Mouse (Mus musculus): ENCODE data around the gene Taf4. TPM values are rescaled to one million over a fixed set of nuclear protein-coding genes. Genes with fewer than 3 reads are reported as not detected.
A peak's percentile ranks its signal among the peaks of the same experiment; 100 is the strongest.

Taf4 gene
- polyA plus RNA-seq, 1 experiment from 2014 or later, result 5.2 TPM

GRCm38 (mm10) chr2:179937091-179937490 lies 39.4 kb downstream of the Taf4 start:
- H3K27ac ChIP-seq (ENCODE audit: low read depth), result no peak overlapping the region
- H3K4me1 ChIP-seq (replicated peaks; ENCODE audit: control insufficient read depth, insufficient read depth, low read length), result no peaks in the 10 kb centered on the region
- H3K9ac ChIP-seq (ENCODE audit: low read length), result no peak overlapping the region
- no peak for ATAC-seq (replicated peaks; ENCODE audit: low FRiP score, low TSS enrichment, low read depth)
- no peak overlapping the region for H3K4me3 ChIP-seq (ENCODE audit: low read depth, low read length)
- no peak for DNase-seq (ENCODE audit: low spot score)
- no peak overlapping the region for H3K4me2 ChIP-seq (ENCODE audit: low read length)
- 0 out of 2 replicates have a peak, but pooled peaks cover 9% of the 10 kb centered on the region for H3K36me3 ChIP-seq (ENCODE audit: control insufficient read depth, insufficient read depth, low read length)
- H3K27me3 ChIP-seq (replicated peaks; ENCODE audit: control insufficient read depth, insufficient read depth, low read length), result no peaks in the 10 kb centered on the region
- 62% methylated on average over 4 of the region's 4 CpGs for WGBS
- no peaks in the 10 kb centered on the region for H3K9me3 ChIP-seq (ENCODE audit: control insufficient read depth, low read length)

- Histone ChIP-seq H3K4me3 (ENCODE audit: low read depth, low read length) (no peak overlapping the region), H3K4me1 (replicated peaks; ENCODE audit: control insufficient read depth, insufficient read depth, low read length) (no peaks in the 10 kb centered on the region), H3K36me3 (ENCODE audit: control insufficient read depth, insufficient read depth, low read length) (peaks cover 20% of the 10 kb centered on the region), H3K9me3 (ENCODE audit: control insufficient read depth, low read length) (no peaks in the 10 kb centered on the region), H3K9ac (ENCODE audit: low read length) (no peak overlapping the region), H3K27me3 (replicated peaks; ENCODE audit: control insufficient read depth, insufficient read depth, low read length) (no peaks in the 10 kb centered on the region), H3K4me2 (ENCODE audit: low read length) (no peak overlapping the region), H3K27ac (ENCODE audit: low read depth) (no peak overlapping the region)
- no peak for DNase-seq (ENCODE audit: low spot score)
- no peak for ATAC-seq (replicated peaks; ENCODE audit: low FRiP score, low TSS enrichment, low read depth)
- WGBS, result 79% methylated on average over 3 of the region's 3 CpGs
Measured at GRCm38 (mm10) chr2:179934165-179934564, 42.3 kb downstream of the Taf4 start.

GRCm38 (mm10) chr2:179931741-179932140 lies 44.7 kb downstream of the Taf4 start:
- no peaks in the 10 kb centered on the region for H3K4me1 ChIP-seq (replicated peaks; ENCODE audit: control insufficient read depth, insufficient read depth, low read length)
- peaks cover 27% of the 10 kb centered on the region for H3K36me3 ChIP-seq (ENCODE audit: control insufficient read depth, insufficient read depth, low read length)
- no peaks in the 10 kb centered on the region for H3K9me3 ChIP-seq (ENCODE audit: control insufficient read depth, low read length)
- no peak overlapping the region for H3K9ac ChIP-seq (ENCODE audit: low read length)
- H3K27me3 ChIP-seq (replicated peaks; ENCODE audit: control insufficient read depth, insufficient read depth, low read length), result no peaks in the 10 kb centered on the region
- no peak overlapping the region for H3K27ac ChIP-seq (ENCODE audit: low read depth)
- ATAC-seq (replicated peaks; ENCODE audit: low FRiP score, low TSS enrichment, low read depth) (no peak), DNase-seq (ENCODE audit: low spot score) (no peak)
- 85% methylated on average over 16 of the region's 16 CpGs for WGBS
- H3K4me3 ChIP-seq (ENCODE audit: low read depth, low read length), result no peak overlapping the region
- no peak overlapping the region for H3K4me2 ChIP-seq (ENCODE audit: low read length)

- H3K9ac ChIP-seq (ENCODE audit: low read length), result no peak overlapping the region
- H3K27ac ChIP-seq (ENCODE audit: low read depth), result no peak overlapping the region
- no peak for ATAC-seq (replicated peaks; ENCODE audit: low FRiP score, low TSS enrichment, low read depth)
- no peak overlapping the region for H3K4me2 ChIP-seq (ENCODE audit: low read length)
- H3K27me3 ChIP-seq (replicated peaks; ENCODE audit: control insufficient read depth, insufficient read depth, low read length), result no peaks in the 10 kb centered on the region
- DNase-seq (ENCODE audit: low spot score), result no peak
- 82% methylated on average over 13 of the region's 13 CpGs for WGBS
- H3K4me1 ChIP-seq (replicated peaks; ENCODE audit: control insufficient read depth, insufficient read depth, low read length), result no peaks in the 10 kb centered on the region
- H3K36me3 ChIP-seq (ENCODE audit: control insufficient read depth, insufficient read depth, low read length), result peaks cover 45% of the 10 kb centered on the region
- H3K9me3 ChIP-seq (ENCODE audit: control insufficient read depth, low read length), result no peaks in the 10 kb centered on the region
- H3K4me3 ChIP-seq (ENCODE audit: low read depth, low read length), result no peak overlapping the region
Measured at GRCm38 (mm10) chr2:179929166-179929565, 47.3 kb downstream of the Taf4 start.

GRCm38 (mm10) chr2:179924038-179924437 lies 52.4 kb downstream of the Taf4 start:
- ATAC-seq (replicated peaks; ENCODE audit: low FRiP score, low TSS enrichment, low read depth) (no peak), DNase-seq (ENCODE audit: low spot score) (no peak)
- Histone ChIP-seq H3K27ac (ENCODE audit: low read depth) (no peak overlapping the region), H3K36me3 (ENCODE audit: control insufficient read depth, insufficient read depth, low read length) (peaks cover 71% of the 10 kb centered on the region), H3K4me3 (ENCODE audit: low read depth, low read length) (no peak overlapping the region), H3K9ac (ENCODE audit: low read length) (no peak overlapping the region), H3K27me3 (replicated peaks; ENCODE audit: control insufficient read depth, insufficient read depth, low read length) (no peaks in the 10 kb centered on the region), H3K4me2 (ENCODE audit: low read length) (no peak overlapping the region), H3K9me3 (ENCODE audit: control insufficient read depth, low read length) (0 out of 2 replicates have a peak, but pooled peaks cover 5% of the 10 kb centered on the region), H3K4me1 (replicated peaks; ENCODE audit: control insufficient read depth, insufficient read depth, low read length) (no peaks in the 10 kb centered on the region)
- 94% methylated on average over 6 of the region's 6 CpGs for WGBS

GRCm38 (mm10) chr2:179921021-179921653 lies 55.3 kb downstream of the Taf4 start:
- Histone ChIP-seq H3K4me1 (replicated peaks; ENCODE audit: control insufficient read depth, insufficient read depth, low read length) (no peaks in the 10 kb centered on the region), H3K9me3 (ENCODE audit: control insufficient read depth, low read length) (0 out of 2 replicates have a peak, but pooled peaks cover 5% of the 10 kb centered on the region), H3K4me2 (ENCODE audit: low read length) (no peak overlapping the region), H3K27me3 (replicated peaks; ENCODE audit: control insufficient read depth, insufficient read depth, low read length) (no peaks in the 10 kb centered on the region), H3K27ac (ENCODE audit: low read depth) (no peak overlapping the region), H3K4me3 (ENCODE audit: low read depth, low read length) (no peak overlapping the region), H3K36me3 (ENCODE audit: control insufficient read depth, insufficient read depth, low read length) (peaks cover 70% of the 10 kb centered on the region), H3K9ac (ENCODE audit: low read length) (no peak overlapping the region)
- ATAC-seq (replicated peaks; ENCODE audit: low FRiP score, low TSS enrichment, low read depth), result no peak
- 93% methylated on average over 8 of the region's 8 CpGs for WGBS
- DNase-seq (ENCODE audit: low spot score), result no peak

- Histone ChIP-seq H3K36me3 (ENCODE audit: control insufficient read depth, insufficient read depth, low read length) (peaks cover 71% of the 10 kb centered on the region), H3K27ac (ENCODE audit: low read depth) (no peak overlapping the region), H3K27me3 (replicated peaks; ENCODE audit: control insufficient read depth, insufficient read depth, low read length) (no peaks in the 10 kb centered on the region), H3K4me3 (ENCODE audit: low read depth, low read length) (no peak overlapping the region), H3K4me2 (ENCODE audit: low read length) (no peak overlapping the region), H3K4me1 (replicated peaks; ENCODE audit: control insufficient read depth, insufficient read depth, low read length) (no peaks in the 10 kb centered on the region), H3K9me3 (ENCODE audit: control insufficient read depth, low read length) (0 out of 2 replicates have a peak, but pooled peaks cover 5% of the 10 kb centered on the region), H3K9ac (ENCODE audit: low read length) (no peak overlapping the region)
- ATAC-seq (replicated peaks; ENCODE audit: low FRiP score, low TSS enrichment, low read depth) (no peak), DNase-seq (ENCODE audit: low spot score) (no peak)
- WGBS, result 75% methylated on average over 4 of the region's 4 CpGs
Measured at GRCm38 (mm10) chr2:179920042-179920441, 56.4 kb downstream of the Taf4 start.

GRCm38 (mm10) chr2:179916877-179917673 lies 59.4 kb downstream of the Taf4 start:
- H3K27me3 ChIP-seq (replicated peaks; ENCODE audit: control insufficient read depth, insufficient read depth, low read length), result no peaks in the 10 kb centered on the region
- H3K9me3 ChIP-seq (ENCODE audit: control insufficient read depth, low read length), result 0 out of 2 replicates have a peak, but pooled peaks cover 5% of the 10 kb centered on the region
- no peak overlapping the region for H3K4me2 ChIP-seq (ENCODE audit: low read length)
- H3K4me1 ChIP-seq (replicated peaks; ENCODE audit: control insufficient read depth, insufficient read depth, low read length), result no peaks in the 10 kb centered on the region
- H3K4me3 ChIP-seq (ENCODE audit: low read depth, low read length), result no peak overlapping the region
- peak; percentile 34; the same call in 1 of the 2 replicates for ATAC-seq (replicated peaks; ENCODE audit: low FRiP score, low TSS enrichment, low read depth)
- H3K27ac ChIP-seq (ENCODE audit: low read depth), result no peak overlapping the region
- peak; percentile 77 for DNase-seq (ENCODE audit: low spot score)
- H3K9ac ChIP-seq (ENCODE audit: low read length), result no peak overlapping the region
- peaks cover 74% of the 10 kb centered on the region for H3K36me3 ChIP-seq (ENCODE audit: control insufficient read depth, insufficient read depth, low read length)
- WGBS, result 23% methylated on average over 5 of the region's 5 CpGs
